Mouse (Mus musculus) spleen, postnatal 36 days (tissue): Measurements from ENCODE around the gene Tmem25.
"Not testable (repeated sequence)": the region's sequence is repeated elsewhere in the genome, so short reads cannot be mapped to it uniquely, and the experiment has no call there.

Source experiments
- DNase-seq, 2 experiments: peaks; one replicate each; pipeline ENCODE4 v3.0.0; 2022; ENCODE audit warnings: low spot score in 2 of 2, mixed read lengths in 1 of 2

The Tmem25 gene

GRCm38 (mm10) chr9:44772750-44773651 lies 26.1 kb downstream of the Tmem25 start:
- DNase-seq: peak; percentile 92

- no peak for DNase-seq
Measured at GRCm38 (mm10) chr9:44772392-44772749, 26.7 kb downstream of the Tmem25 start.

- no peak for DNase-seq
Measured at GRCm38 (mm10) chr9:44771376-44771775, 27.7 kb downstream of the Tmem25 start.

- not testable (repeated sequence) for DNase-seq
Measured at GRCm38 (mm10) chr9:44768029-44768394, 31.1 kb downstream of the Tmem25 start.

- DNase-seq: peak; percentile 72 to 74
Measured at GRCm38 (mm10) chr9:44767101-44768028, 31.7 kb downstream of the Tmem25 start, which contains the start of the genes Arcn1 and Ift46. Gene Arcn1 (minus strand): TSS chr9:44767845. Gene Ift46 (plus strand): TSS chr9:44767908.

GRCm38 (mm10) chr9:44760873-44761272 lies 38.2 kb downstream of the Tmem25 start:
- DNase-seq: peak; percentile 8 to 22

- no peak for DNase-seq
Measured at GRCm38 (mm10) chr9:44748473-44748872, 50.6 kb downstream of the Tmem25 start.

- DNase-seq: no peak
Measured at GRCm38 (mm10) chr9:44747341-44747740, 51.8 kb downstream of the Tmem25 start.

GRCm38 (mm10) chr9:44746666-44747065 lies 52.4 kb downstream of the Tmem25 start:
- no peak for DNase-seq

GRCm38 (mm10) chr9:44745371-44745770 lies 53.7 kb downstream of the Tmem25 start:
- DNase-seq: no peak
